Mouse (Mus musculus): ENCODE results near the gene Stk32c.

Stk32c gene

GRCm38 (mm10) chr7:139212754-139213745 is at the start of gene Stk32c, which contains the start of gene Lrrc27:
Stk32c (minus strand) TSS chr7:139213307.
Lrrc27 (plus strand) TSS chr7:139212988.
- peak; percentile 74 to 94 for DNase-seq (ENCODE audit: low spot score in 2 of 2)

- DNase-seq (ENCODE audit: low spot score in 2 of 2) = no peak
Observed at GRCm38 (mm10) chr7:139257752-139258542, 44.8 kb upstream of the Stk32c start.

GRCm38 (mm10) chr7:139254626-139255025 is 41.5 kb upstream of the Stk32c start:
- DNase-seq (ENCODE audit: low spot score in 2 of 2) = no peak

GRCm38 (mm10) chr7:139253462-139253861 is 40.4 kb upstream of the Stk32c start:
- DNase-seq (ENCODE audit: low spot score in 2 of 2) = no peak

GRCm38 (mm10) chr7:139252986-139253385 is 39.9 kb upstream of the Stk32c start:
- no peak for DNase-seq (ENCODE audit: low spot score in 2 of 2)

- DNase-seq (ENCODE audit: low spot score in 2 of 2) = no peak
Observed at GRCm38 (mm10) chr7:139252566-139252965, 39.5 kb upstream of the Stk32c start.

- no peak for DNase-seq (ENCODE audit: low spot score in 2 of 2)
Observed at GRCm38 (mm10) chr7:139251881-139252301, 38.8 kb upstream of the Stk32c start.

- no peak for DNase-seq (ENCODE audit: low spot score in 2 of 2)
Observed at GRCm38 (mm10) chr7:139249406-139250210, 36.5 kb upstream of the Stk32c start.

- peak; percentile 25 to 43 for DNase-seq (ENCODE audit: low spot score in 2 of 2)
Observed at GRCm38 (mm10) chr7:139248615-139249405, 35.7 kb upstream of the Stk32c start.

GRCm38 (mm10) chr7:139247881-139248614 is 34.9 kb upstream of the Stk32c start, which contains the start of gene Pwwp2b:
Pwwp2b (plus strand) TSS chr7:139248482.
- peak; percentile 51 to 73 for DNase-seq (ENCODE audit: low spot score in 2 of 2)

GRCm38 (mm10) chr7:139246931-139247880 is 34.1 kb upstream of the Stk32c start:
- DNase-seq (ENCODE audit: low spot score in 2 of 2) = no peak

GRCm38 (mm10) chr7:139246086-139246485 is 33.0 kb upstream of the Stk32c start:
- DNase-seq (ENCODE audit: low spot score in 2 of 2) = no peak

- DNase-seq (ENCODE audit: low spot score in 2 of 2) = no peak
Observed at GRCm38 (mm10) chr7:139239432-139239831, 26.3 kb upstream of the Stk32c start.

GRCm38 (mm10) chr7:139235651-139236358 is 22.7 kb upstream of the Stk32c start:
- peak in 1 of 2 experiments; percentile 35 for DNase-seq (ENCODE audit: low spot score in 2 of 2)

- peak in 1 of 2 experiments; percentile 37 for DNase-seq (ENCODE audit: low spot score in 2 of 2)
Observed at GRCm38 (mm10) chr7:139234426-139235188, 21.5 kb upstream of the Stk32c start.

GRCm38 (mm10) chr7:139233714-139234113 is 20.6 kb upstream of the Stk32c start:
- DNase-seq (ENCODE audit: low spot score in 2 of 2) = peak; percentile 61 to 87

- DNase-seq (ENCODE audit: low spot score in 2 of 2) = no peak
Observed at GRCm38 (mm10) chr7:139230241-139230640, 17.1 kb upstream of the Stk32c start.
